Mouse (Mus musculus) liver, embryonic 14.5 days (tissue): ENCODE data around the gene Keg1. TPM values are rescaled to one million over a fixed set of nuclear protein-coding genes. Genes with fewer than 3 reads are reported as not detected.
"Not testable (repeated sequence)": the region's sequence is repeated elsewhere in the genome, so short reads cannot be mapped to it uniquely, and the experiment has no call there.

Experiments
- ATAC-seq: fragments of 200-750 bp; cut with Nextera tagmentation; 2 replicates; pipeline ENCODE4 v1.8.0; 2017; ENCODE audit warnings: moderate number of reproducible peaks, mild to moderate bottlenecking, moderate library complexity; ENCODE audit not compliant: insufficient read depth
- DNase-seq, 3 experiments: peaks; one replicate each; pipeline ENCODE4 v3.0.0-alpha.2; 2012 to 2013; ENCODE audit warnings: low read depth in 3 of 3, low spot score in 3 of 3
- H3K27ac ChIP-seq: fragments of 300-500 bp; sonication (generic); 2 replicates; pipeline ENCODE4 v1.5.1; 2014; ENCODE audit warnings: moderate library complexity, mild to moderate bottlenecking, control low read depth, inconsistent platforms
- H3K27me3 ChIP-seq: fragments of 300-500 bp; sonication (generic); 2 replicates; pipeline ENCODE4 v1.6.1; 2014; ENCODE audit warnings: mild to moderate bottlenecking, low read length, moderate library complexity; ENCODE audit not compliant: control insufficient read depth, insufficient read depth
- H3K36me3 ChIP-seq: fragments of 300-500 bp; sonication (generic); replicated peaks from 2 replicates; pipeline ENCODE4 v1.6.1; 2014; ENCODE audit warnings: low read depth; ENCODE audit not compliant: control insufficient read depth, insufficient read depth
- H3K4me1 ChIP-seq, 2 experiments: fragments of 200-500 bp in 1 of 2; fragments of 300-500 bp in 1 of 2; sonication (generic) in 1 of 2; replicated peaks; 2 replicates each; pipeline ENCODE4 v1.6.1; 2012 to 2014; ENCODE audit warnings: antibody characterized with exemption in 1 of 2, inconsistent platforms in 1 of 2, low read length in 1 of 2; ENCODE audit not compliant: control insufficient read depth in 2 of 2, insufficient read depth in 2 of 2
- H3K4me2 ChIP-seq: fragments of 300-500 bp; sonication (generic); 2 replicates; pipeline ENCODE4 v1.6.1; 2014; ENCODE audit warnings: low read depth, mild to moderate bottlenecking, control low read depth, moderate library complexity
- H3K4me3 ChIP-seq, 2 experiments: fragments of 200-500 bp in 1 of 2; fragments of 300-500 bp in 1 of 2; sonication (generic) in 1 of 2; 2 replicates each; pipeline ENCODE4 v1.5.1; 2012 to 2014; ENCODE audit warnings: low read depth in 2 of 2, low read length in 2 of 2, mild to moderate bottlenecking in 2 of 2, control low read depth in 1 of 2, inconsistent platforms in 1 of 2, moderate library complexity in 1 of 2; ENCODE audit not compliant: insufficient read depth in 1 of 2
- H3K9ac ChIP-seq: fragments of 300-500 bp; sonication (generic); replicated peaks from 2 replicates; pipeline ENCODE4 v1.6.1; 2014; ENCODE audit warnings: mild to moderate bottlenecking, control low read depth, moderate library complexity
- H3K9me3 ChIP-seq: fragments of 300-500 bp; sonication (generic); 2 replicates; pipeline ENCODE4 v1.6.1; 2016; ENCODE audit warnings: low read length, mixed read lengths; ENCODE audit not compliant: control insufficient read depth
- CTCF ChIP-seq: IDR thresholded peaks from 2 replicates; pipeline ENCODE4 v1.5.1; 2016; ENCODE audit warnings: antibody characterized with exemption, low read depth, control low read depth
- EP300 ChIP-seq: IDR thresholded peaks from 2 replicates; pipeline ENCODE4 v1.6.1; 2016; ENCODE audit warnings: antibody characterized with exemption, low read depth
- WGBS: fragments of 180-500 bp; shearing (Covaris S2); extraction: QIAGEN DNeasy Blood & Tissue Kit; methylation state at CpG from one replicate; pipeline ENCODE4 v1.1.7; 2014; ENCODE audit not compliant: insufficient replicate concordance; 5-methylcytosine and 5-hydroxymethylcytosine counted together
- polyA plus RNA-seq, 2 experiments: library from polyadenylated mRNA; depleted of rRNA in 1 of 2; stranded (reverse) in 1 of 2; unstranded in 1 of 2; fragments of >200 nt; fragmentation: Nextera tagmentation in 1 of 2; extraction: Ambion mirVana in 1 of 2; gene quantifications; 2 replicates each; pipeline versions ENCODE4 v1.2.1 to v1.2.3; 2012 to 2014

Keg1 gene
- 1.8 and 2.0 TPM in 2 replicates for polyA plus RNA-seq (2012; rRNA removed)
- 2.7 and 4.6 TPM in 2 replicates for polyA plus RNA-seq (2014; fragmentation: Nextera tagmentation; extraction: Ambion mirVana)

GRCm38 (mm10) chr19:12695590-12695989, at the start of gene Keg1:
TSS of gene Keg1 (plus strand) at chr19:12695786.
- Histone ChIP-seq H3K4me2 (no peak within 1 kb of the TSS), H3K4me1 (no peaks in the 10 kb centered on the region), H3K9ac (no peak within 1 kb of the TSS), H3K36me3 (no peaks in the 10 kb centered on the region), H3K27ac (no peak within 1 kb of the TSS), H3K27me3 (no peaks in the 10 kb centered on the region), H3K4me3 (no peak within 1 kb of the TSS), H3K9me3 (no peaks in the 10 kb centered on the region)
- ATAC-seq (no peak), DNase-seq (no peak)
- TF ChIP-seq CTCF (no peak), EP300 (no peak)
- WGBS: 52% methylated on average over 3 of the region's 3 CpGs

- no peaks in the 10 kb centered on the region for H3K4me1 ChIP-seq
- no peaks in the 10 kb centered on the region for H3K27me3 ChIP-seq
- H3K9me3 ChIP-seq: no peaks in the 10 kb centered on the region
- no peak overlapping the region for H3K9ac ChIP-seq
- ATAC-seq (no peak), DNase-seq (no peak)
- H3K27ac ChIP-seq: no peak overlapping the region
- H3K4me3 ChIP-seq: no peak overlapping the region
- no peak overlapping the region for H3K4me2 ChIP-seq
- no peak for TF ChIP-seq CTCF
- no peak for TF ChIP-seq EP300
- no peaks in the 10 kb centered on the region for H3K36me3 ChIP-seq
Observed at GRCm38 (mm10) chr19:12649511-12649910, 46.1 kb upstream of the Keg1 start.

GRCm38 (mm10) chr19:12666156-12666555, 29.4 kb upstream of the Keg1 start:
- H3K4me3 ChIP-seq: no peak overlapping the region
- TF ChIP-seq EP300 (no peak), CTCF (no peak)
- DNase-seq (no peak), ATAC-seq (no peak)
- H3K9ac ChIP-seq: no peak overlapping the region
- no peak overlapping the region for H3K4me2 ChIP-seq
- H3K36me3 ChIP-seq: no peaks in the 10 kb centered on the region
- no peaks in the 10 kb centered on the region for H3K9me3 ChIP-seq
- no peaks in the 10 kb centered on the region for H3K4me1 ChIP-seq
- H3K27ac ChIP-seq: no peak overlapping the region
- WGBS: 58% methylated on average over 1 of the region's 1 CpGs
- H3K27me3 ChIP-seq: no peaks in the 10 kb centered on the region

GRCm38 (mm10) chr19:12668601-12669000, 27.0 kb upstream of the Keg1 start:
- not testable (repeated sequence) for ATAC-seq, H3K36me3 ChIP-seq, H3K4me1 ChIP-seq, H3K4me3 ChIP-seq, H3K4me2 ChIP-seq, H3K9ac ChIP-seq, H3K9me3 ChIP-seq, H3K27me3 ChIP-seq, H3K27ac ChIP-seq, DNase-seq
- WGBS: 69% methylated on average over 3 of the region's 3 CpGs

GRCm38 (mm10) chr19:12670139-12670538, 25.4 kb upstream of the Keg1 start, which contains the start of gene Olfr1442:
TSS of gene Olfr1442 (plus strand) at chr19:12670439.
- no peak within 1 kb of the TSS for H3K9ac ChIP-seq
- H3K36me3 ChIP-seq: no peaks in the 10 kb centered on the region
- no peaks in the 10 kb centered on the region for H3K4me1 ChIP-seq
- no peak within 1 kb of the TSS for H3K4me3 ChIP-seq
- no peaks in the 10 kb centered on the region for H3K9me3 ChIP-seq
- no peak within 1 kb of the TSS for H3K27ac ChIP-seq
- no peak within 1 kb of the TSS for H3K4me2 ChIP-seq
- ATAC-seq (no peak), DNase-seq (no peak)
- no peak for TF ChIP-seq EP300
- TF ChIP-seq CTCF: no peak
- no peaks in the 10 kb centered on the region for H3K27me3 ChIP-seq

- ATAC-seq: no peak
- H3K4me2 ChIP-seq: no peak overlapping the region
- H3K9ac ChIP-seq: no peak overlapping the region
- no peaks in the 10 kb centered on the region for H3K36me3 ChIP-seq
- 51% methylated on average over 4 of the region's 4 CpGs for WGBS
- H3K4me1 ChIP-seq: no peaks in the 10 kb centered on the region
- H3K4me3 ChIP-seq: no peak overlapping the region
- TF ChIP-seq CTCF (no peak), EP300 (no peak)
- no peak for DNase-seq
- H3K27me3 ChIP-seq: no peaks in the 10 kb centered on the region
- no peak overlapping the region for H3K27ac ChIP-seq
- no peaks in the 10 kb centered on the region for H3K9me3 ChIP-seq
Observed at GRCm38 (mm10) chr19:12671051-12671450, 24.5 kb upstream of the Keg1 start.
